Mouse (Mus musculus): ENCODE results near the gene Naaladl2.

DNA sequence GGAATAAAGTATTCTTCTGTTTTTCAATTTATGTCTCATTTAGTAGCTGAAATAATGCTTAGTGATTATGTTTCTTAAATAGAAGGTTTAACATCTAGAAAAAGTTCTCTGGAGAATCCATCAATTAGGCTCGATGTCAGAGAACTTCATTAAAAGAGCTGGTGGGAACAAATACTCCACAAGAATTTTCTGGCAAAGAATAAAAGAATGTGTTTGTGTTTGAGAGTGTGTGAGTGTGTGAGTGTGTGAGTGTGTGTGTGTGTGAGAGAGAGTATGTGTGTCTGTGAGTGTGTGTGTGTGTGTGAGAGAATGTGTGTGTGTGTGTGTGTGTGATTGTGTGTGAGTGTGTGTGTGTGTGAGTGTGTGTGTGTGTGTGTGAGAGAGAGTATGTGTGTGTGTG lies 1170.3 kb downstream of the Naaladl2 start:
- TF ChIP-seq TAL1 (IDR thresholded peaks at IDR 0.05; ENCODE audit: low read length) (no peak), GATA1 (IDR thresholded peaks at IDR 0.05; ENCODE audit: low read length) (no peak)

All from erythroblast, embryonic 14.5 days (primary cell).